Mouse (Mus musculus) spleen, adult 18-20 months (tissue): ENCODE results near the gene Cd79b.

ENCODE experiments used
- DNase-seq, 2 experiments: peaks; one replicate each; pipeline ENCODE4 v3.0.0; 2022; ENCODE audit warnings: mixed read lengths in 2 of 2

Gene Cd79b

DNA sequence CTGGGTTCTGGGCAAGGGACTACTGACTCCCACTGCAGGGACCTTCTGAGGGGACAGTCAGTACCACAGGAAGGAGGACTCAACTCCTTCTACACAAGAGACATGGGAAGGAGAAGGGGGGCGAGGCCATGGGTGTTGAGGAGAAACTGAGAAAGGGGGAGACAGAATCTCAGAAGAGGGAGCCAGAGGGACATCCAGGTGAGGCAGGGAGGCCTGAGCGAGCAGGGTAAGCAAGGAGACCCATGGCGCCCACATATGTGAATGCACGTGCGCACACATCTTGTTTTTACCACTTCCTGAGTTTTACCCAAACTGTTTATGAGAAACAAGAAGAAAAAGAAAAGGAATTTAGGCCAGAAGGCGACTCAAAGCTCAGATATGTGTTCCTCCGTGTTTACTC is 3.2 kb upstream of the Cd79b start:
- no peak for DNase-seq

DNA sequence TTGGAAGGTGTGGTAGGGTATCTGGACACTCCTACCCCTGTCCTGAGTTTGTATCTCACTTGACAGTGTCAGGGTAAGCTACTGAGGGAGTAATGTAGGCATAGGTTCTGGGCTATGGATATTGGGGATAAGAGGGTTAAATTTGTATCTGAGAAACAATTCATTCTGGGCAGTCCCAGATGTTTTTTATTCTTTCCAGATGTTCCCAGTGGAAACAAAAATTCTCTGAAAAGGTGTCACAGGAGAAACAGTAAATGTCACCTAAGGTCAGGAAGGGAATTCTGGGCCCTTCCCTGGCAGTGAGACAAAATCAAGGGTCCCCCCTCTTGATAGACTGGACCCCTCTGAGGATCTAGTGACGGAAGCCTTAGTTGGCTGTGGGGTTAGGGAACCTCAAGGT is 1.9 kb upstream of the Cd79b start:
- no peak for DNase-seq

DNA sequence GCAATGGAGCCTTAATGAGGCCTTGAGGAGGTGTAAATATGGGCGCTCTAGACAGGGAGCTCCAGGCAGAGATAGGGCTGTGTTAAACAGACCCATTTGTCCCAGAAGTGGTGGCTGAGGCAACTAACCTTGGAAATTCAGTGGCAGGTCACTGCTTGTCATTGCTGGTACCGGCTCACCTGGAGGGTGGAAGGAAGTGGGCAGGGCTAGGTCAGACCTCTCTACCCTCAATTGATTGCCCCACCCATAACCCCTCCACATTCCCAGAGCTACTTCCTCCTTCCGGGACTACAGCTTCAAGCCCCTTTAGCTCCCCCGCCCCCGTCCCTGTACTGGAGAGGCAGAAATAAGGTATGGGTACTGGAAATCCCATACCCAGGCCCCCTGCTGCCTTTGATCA is 1.0 kb downstream of the Cd79b start:
- DNase-seq, result peak; percentile 56 to 68

DNA sequence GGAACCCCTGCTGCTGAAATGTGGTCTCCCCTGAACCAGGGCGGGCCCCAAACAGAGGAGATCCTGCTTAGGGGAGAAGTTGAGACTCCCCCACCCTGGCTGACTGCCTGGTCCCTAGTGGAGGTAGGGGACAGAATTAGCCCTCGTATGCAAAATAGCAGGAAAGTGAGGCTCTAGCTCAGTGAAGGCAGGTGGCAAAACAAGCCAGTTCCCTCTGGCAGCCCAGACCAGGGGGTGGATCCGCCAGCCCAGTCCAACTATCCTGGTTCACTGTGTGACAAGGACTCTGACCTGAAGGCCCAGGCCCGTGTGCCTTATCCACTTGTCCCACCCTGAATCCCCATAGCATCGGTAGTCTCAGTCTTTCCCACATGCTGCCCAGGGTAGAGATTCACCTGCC is 4.4 kb downstream of the Cd79b start:
- peak; percentile 74 to 76 for DNase-seq

GRCm38 (mm10) chr11:106308162-106308561 is 6.4 kb downstream of the Cd79b start:
- peak; percentile 74 to 87 for DNase-seq

- no peak for DNase-seq
Observed at GRCm38 (mm10) chr11:106307432-106307831, 7.1 kb downstream of the Cd79b start.

GRCm38 (mm10) chr11:106306758-106307157 is 7.8 kb downstream of the Cd79b start:
- peak in 1 of 2 experiments; percentile 16 for DNase-seq

GRCm38 (mm10) chr11:106306065-106306385 is 8.5 kb downstream of the Cd79b start:
- DNase-seq, result no peak

DNA sequence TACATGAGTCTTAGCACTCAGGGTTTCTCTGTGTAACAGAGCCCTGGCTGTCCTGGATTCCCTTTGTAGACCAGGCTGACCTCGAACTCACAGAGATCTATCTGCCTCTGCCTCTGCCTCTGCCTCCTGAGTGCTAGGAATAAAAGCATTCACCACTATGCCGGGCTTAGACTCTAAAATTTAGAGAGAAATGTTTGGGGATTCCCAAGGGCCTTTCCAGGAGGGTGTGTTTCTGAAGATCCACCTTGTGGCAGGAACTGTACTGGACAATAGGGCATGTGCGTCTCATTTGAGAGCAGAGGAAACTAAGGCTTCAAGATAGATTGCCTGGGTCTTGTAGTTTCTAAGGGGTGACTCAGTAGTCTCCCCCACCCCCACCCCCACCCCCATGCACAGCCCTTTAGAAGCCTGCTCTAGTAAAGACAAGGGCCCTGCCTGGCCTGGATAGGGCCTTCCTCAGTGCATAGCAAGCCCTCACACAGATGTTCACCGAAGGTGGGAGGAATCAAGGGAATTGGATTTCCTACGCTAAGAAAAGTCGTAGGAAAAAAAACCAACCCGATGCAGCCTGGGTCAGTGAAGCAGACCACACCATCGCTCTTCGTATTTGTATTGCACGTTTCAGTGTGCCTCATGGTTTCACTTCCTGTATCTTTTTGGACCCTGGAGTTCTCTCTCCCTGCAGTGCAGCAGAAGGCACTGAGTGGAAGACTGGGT is 9.1 kb downstream of the Cd79b start:
- peak; percentile 40 to 51 for DNase-seq

- DNase-seq, result peak; percentile 57 to 77
Observed at GRCm38 (mm10) chr11:106302634-106303033, 11.9 kb downstream of the Cd79b start.

DNA sequence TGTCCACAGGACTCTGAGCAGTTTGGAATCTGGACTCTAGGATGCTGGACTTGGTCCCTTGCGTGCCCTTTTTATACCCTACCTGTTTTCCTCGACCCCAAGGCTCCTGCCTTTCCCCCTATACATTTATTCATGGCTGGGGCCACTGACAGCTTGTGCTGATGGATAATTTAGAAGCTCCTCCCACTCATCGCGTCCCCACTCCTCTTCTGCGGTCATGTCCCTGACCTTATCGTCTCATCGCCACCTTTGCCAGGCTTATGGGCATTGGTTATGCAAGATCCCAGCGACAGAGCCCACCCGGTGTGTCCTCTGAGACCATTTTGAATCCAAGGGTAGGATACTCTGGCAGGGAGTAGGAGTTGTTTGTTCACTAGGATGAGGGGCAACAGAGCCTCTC is 12.8 kb downstream of the Cd79b start, which contains the start of gene Gh:
Gh (minus strand) TSS at position 101 of the 400 bp plus-strand sequence.
- DNase-seq, result no peak

DNA sequence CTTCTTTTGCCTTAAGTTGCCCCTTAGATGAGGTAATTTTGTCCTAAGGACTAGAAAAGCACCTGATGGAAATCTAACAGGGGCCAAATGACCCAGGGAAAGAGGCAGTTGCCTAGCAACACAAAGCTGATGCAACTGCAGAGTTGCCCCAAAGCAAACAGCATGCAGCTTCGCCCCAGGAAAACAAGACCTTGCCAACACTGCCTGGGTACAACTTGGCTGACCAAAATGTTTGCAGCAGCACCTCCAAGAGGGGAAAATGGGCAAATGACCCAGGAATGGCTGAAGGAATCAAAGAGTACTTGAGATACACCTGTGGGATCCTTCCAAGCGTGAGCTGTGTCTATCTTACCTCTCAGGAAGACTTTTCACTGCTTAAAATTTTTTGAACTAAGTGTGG is 22.7 kb downstream of the Cd79b start:
- DNase-seq, result no peak

GRCm38 (mm10) chr11:106290376-106290775 is 24.2 kb downstream of the Cd79b start:
- no peak for DNase-seq

DNA sequence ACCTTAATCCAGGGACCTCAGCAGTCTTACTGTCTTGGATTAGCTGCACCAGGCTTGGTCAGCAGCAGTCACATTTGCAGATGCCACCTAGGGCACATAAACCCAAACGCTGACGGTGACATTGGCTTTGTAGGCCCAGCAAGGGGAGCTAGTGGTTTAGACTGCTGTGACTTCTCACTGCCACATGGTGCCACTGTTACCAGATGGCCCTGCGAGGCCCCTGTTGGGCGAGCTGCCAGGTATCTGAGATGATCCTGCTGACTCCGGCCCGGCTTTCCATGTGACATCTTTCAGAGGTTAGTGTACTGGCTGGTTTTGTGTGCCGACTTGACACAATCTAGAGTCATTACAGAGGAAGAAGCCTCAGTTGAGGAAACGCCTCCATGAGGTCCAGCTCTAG is 25.2 kb downstream of the Cd79b start:
- no peak for DNase-seq

GRCm38 (mm10) chr11:106286987-106287386 is 27.6 kb downstream of the Cd79b start:
- no peak for DNase-seq

- DNase-seq, result no peak
Observed at GRCm38 (mm10) chr11:106286206-106286605, 28.4 kb downstream of the Cd79b start.

DNA sequence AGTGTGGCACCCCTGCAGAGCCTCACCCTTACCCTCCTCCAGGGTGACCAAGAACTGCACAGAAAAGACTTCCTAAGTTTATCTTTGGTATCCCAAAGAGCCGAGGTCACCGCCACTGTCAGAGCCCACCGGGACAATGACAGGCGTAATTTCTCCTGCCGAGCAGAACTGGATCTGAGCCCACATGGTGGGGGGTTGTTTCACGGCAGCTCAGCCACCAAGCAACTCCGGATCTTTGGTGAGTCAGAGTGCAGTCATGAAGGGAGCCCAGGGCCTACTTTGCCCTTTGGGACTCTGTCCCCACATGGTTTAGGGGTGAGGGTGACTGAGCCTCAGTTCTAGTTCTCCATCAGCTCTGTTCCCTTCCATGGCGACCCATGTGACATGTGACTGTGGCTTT is 30.4 kb downstream of the Cd79b start:
- no peak for DNase-seq

DNA sequence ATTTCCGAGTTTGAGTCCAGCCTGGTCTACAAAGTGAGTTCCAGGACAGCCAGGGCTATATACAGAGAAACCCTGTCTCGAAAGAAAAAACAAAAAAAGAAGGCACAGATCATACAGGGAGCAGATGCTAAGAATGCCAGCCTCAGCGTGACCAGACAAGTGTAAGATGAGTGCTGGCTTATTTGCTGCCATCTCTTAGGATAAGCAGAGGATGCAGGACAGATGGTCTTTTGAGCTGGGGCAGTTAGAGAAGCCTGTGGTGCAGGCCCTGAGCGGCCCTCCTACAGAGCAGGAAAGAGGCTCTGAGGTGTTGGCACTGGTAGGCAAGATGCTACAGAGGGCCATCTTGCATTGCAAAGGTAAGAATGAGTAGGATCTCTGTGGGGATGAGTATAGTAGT is 31.2 kb downstream of the Cd79b start:
- DNase-seq, result no peak

GRCm38 (mm10) chr11:106282452-106282851 is 32.1 kb downstream of the Cd79b start:
- DNase-seq, result no peak

GRCm38 (mm10) chr11:106276454-106276853 is 38.1 kb downstream of the Cd79b start, which contains the start of gene Tcam1:
Gene Tcam1, plus strand, starts transcription at chr11:106276672.
- DNase-seq, result peak; percentile 84 to 95

DNA sequence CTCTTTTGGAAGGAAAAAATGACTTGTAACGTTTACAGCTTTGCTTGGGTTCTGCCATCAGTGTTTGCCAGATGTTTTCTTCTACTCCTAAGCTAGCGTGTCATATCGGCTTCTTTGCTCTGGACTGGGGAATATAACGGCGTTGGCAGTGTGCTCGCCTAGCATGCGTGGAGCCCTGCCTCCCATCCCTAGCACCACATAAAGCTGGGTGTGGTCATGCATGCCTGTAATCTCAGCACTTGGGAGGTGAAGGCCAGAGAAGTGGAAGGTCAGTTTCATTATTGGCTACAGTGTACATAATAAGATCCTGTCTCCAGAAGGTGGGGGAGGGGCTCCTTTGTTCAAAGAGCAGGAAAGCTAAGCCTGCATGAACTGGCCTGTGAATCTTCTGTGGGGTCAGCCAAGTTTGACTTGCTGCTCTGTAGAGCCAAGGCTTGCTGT is 39.6 kb downstream of the Cd79b start:
- DNase-seq, result no peak

GRCm38 (mm10) chr11:106274374-106274773 is 40.2 kb downstream of the Cd79b start:
- DNase-seq, result no peak

GRCm38 (mm10) chr11:106273811-106274210 is 40.8 kb downstream of the Cd79b start:
- no peak for DNase-seq

DNA sequence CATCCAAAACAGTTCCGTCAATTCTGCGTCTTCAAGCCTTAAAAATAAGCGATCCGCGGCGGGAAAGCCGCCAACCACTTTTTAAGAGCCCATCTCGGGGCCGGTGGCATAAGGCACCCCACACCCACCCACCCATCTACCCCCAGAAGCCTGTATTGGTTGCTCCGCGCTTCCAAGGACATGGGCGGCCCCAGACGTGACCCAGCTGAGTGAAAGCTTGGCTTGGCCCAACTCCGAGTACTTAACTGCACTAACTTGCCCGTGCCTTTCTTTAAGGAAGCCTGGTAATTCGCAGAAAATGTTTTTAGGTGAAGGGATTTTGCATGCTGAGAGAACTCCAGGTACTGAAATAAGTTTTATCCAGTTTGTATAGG is 41.3 kb downstream of the Cd79b start:
- no peak for DNase-seq

- peak; percentile 98 to 99 for DNase-seq
Observed at GRCm38 (mm10) chr11:106272644-106273310, 41.8 kb downstream of the Cd79b start, which contains the start of gene Smarcd2. Gene Smarcd2, minus strand, starts transcription at chr11:106272972.
